Mouse (Mus musculus): Measurements from ENCODE around the gene Mapkap1. TPM values are rescaled to one million over a fixed set of nuclear protein-coding genes. Genes with fewer than 3 reads are reported as not detected.
A peak's percentile ranks its signal among the peaks of the same experiment; 100 is the strongest.

Gene Mapkap1
- 54.5 and 63.3 TPM in 2 replicates for polyA plus RNA-seq (2015; fragmentation: Nextera tagmentation; extraction: Ambion mirVana)

DNA sequence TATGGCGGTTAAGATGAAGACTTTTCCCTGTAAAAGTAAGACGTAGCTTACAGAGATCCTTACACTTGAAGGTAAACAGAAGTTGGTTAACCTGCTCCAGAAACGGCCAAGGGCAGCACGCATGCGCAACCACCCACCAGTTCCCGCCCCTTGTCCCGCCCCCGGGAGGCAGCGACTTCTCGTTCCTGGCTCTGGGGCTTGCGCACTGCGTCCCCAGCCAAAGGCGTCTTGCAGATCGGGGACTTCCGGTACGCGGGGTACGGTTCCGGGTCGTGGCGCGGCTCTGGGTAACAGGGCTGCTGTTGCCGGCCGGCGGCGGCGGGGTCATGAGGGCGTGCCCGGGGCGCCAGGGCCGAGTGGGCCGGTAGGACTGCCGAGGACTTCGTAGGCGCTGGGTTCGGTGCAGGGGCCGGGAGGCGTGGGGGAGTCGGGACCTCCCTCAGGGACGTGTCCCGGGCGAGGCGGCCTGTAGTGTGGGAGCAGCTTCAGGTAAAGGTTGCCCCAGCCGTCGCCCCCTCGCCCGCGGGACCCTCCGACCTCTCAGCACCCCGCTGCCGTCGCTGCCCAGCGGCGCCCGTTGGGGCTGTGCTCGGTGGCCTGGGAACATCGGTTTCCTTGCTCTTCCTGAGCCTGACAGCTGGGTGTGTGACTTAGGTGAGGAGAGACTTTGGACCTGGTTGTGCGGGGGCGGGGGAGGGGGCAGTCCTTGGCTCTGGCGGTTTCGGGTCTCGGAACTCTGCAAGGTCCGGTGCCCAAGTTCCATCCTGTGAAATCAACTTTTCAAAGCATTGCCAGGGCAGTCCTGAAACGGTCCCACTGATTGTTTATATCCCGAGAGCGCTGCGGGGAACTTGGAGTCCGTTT lies at the start of gene Mapkap1:
Mapkap1 (plus strand) TSS at position 171 of the 864 bp plus-strand sequence.
- Histone ChIP-seq H3K4me2 (peak within 1 kb of the TSS; percentile 84), H3K27ac (replicated peaks) (peak within 1 kb of the TSS; percentile 33), H3K4me3 (peak within 1 kb of the TSS; percentile 86), H3K27me3 (replicated peaks) (no peaks in the 10 kb centered on the region), H3K9me3 (no peaks in the 10 kb centered on the region), H3K4me1 (peaks cover 21% of the 10 kb centered on the region), H3K36me3 (no peaks in the 10 kb centered on the region), H3K9ac (peak within 1 kb of the TSS; percentile 94)
- peak; percentile 91 for ATAC-seq (ENCODE audit: extremely low read depth, insufficient number of reproducible peaks, low FRiP score, low TSS enrichment)
- WGBS: under 1% methylated on average over 68 of the region's 68 CpGs

DNA sequence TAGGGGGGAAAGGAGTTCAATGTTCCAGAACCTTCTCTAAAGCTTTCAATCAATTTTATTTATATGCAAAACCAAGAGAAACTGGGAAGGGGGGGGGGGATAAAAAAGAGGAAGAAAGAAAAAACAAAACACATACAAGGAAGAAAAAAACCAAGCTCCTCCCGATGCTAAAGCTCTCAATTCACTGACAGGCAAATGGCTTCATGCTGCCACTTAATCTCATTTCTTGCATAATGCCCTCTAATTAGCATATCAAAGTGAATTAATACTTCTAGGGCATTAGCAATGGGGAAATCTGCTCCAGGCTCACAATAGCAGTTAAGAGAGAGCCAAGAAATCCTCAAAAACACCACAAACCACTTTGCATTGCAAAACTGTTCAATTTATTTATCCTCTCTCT lies 42.9 kb upstream of the Mapkap1 start:
- 30% methylated on average over 1 of the region's 1 CpGs for WGBS

DNA sequence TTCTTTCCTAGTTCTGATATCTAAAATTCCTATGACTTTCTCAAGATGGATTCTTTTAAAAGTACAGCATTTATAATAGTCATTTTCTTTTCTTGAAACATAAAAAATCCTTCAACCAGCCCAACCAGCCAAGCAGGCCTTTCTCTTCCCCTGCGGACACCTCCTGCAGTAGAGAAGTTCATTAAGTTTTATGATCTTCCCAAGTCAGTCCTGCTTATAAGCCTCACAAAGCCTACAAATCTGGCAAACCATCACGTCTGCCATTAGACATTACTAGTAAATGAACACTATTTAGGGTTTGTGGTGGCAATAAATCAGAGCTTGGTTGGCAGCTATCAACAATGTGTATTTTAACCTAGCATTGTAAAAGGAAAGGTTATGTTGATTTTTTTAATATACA lies 39.5 kb upstream of the Mapkap1 start:
- H3K4me2 ChIP-seq: no peak overlapping the region
- no peak overlapping the region for H3K27ac ChIP-seq (replicated peaks)
- H3K9ac ChIP-seq: no peak overlapping the region
- H3K36me3 ChIP-seq: no peaks in the 10 kb centered on the region
- H3K4me3 ChIP-seq: no peak overlapping the region
- no peaks in the 10 kb centered on the region for H3K27me3 ChIP-seq (replicated peaks)
- 78% methylated on average over 2 of the region's 2 CpGs for WGBS
- ATAC-seq (ENCODE audit: extremely low read depth, insufficient number of reproducible peaks, low FRiP score, low TSS enrichment): no peak
- peaks cover 21% of the 10 kb centered on the region for H3K4me1 ChIP-seq
- H3K9me3 ChIP-seq: no peaks in the 10 kb centered on the region

More for the DNA sequence above, 42.9 kb upstream of the Mapkap1 start:
- no peaks in the 10 kb centered on the region for H3K9me3 ChIP-seq
- H3K27me3 ChIP-seq (replicated peaks): no peaks in the 10 kb centered on the region
- no peak overlapping the region for H3K9ac ChIP-seq
- H3K27ac ChIP-seq (replicated peaks): no peak overlapping the region
- H3K36me3 ChIP-seq: no peaks in the 10 kb centered on the region
- H3K4me2 ChIP-seq: no peak overlapping the region
- H3K4me1 ChIP-seq: peaks cover 28% of the 10 kb centered on the region
- ATAC-seq (ENCODE audit: extremely low read depth, insufficient number of reproducible peaks, low FRiP score, low TSS enrichment): no peak
- no peak overlapping the region for H3K4me3 ChIP-seq

DNA sequence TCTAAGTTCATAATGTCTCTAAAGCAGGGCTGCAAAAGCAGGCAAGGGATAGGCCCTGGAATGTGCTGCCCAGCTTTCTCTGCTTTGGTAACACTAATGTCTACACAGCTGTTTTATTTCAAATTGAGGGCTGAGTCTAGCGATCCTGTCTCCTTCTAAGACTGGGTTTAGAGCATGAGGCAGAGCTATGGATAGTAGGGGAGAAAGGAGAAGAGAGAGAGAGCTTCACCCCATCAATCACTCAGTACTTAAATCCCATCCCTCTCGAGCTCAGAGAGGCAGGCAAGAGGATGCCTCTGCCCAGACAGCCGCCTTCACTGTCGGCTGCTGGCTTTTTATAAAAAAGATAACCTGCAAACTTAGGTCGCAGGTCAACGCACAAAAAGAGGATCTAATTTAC lies 38.2 kb upstream of the Mapkap1 start:
- H3K4me1 ChIP-seq: peaks cover 23% of the 10 kb centered on the region
- no peaks in the 10 kb centered on the region for H3K27me3 ChIP-seq (replicated peaks)
- peak overlapping the region; percentile 30; the same call in 1 of the 2 replicates for H3K9ac ChIP-seq
- H3K9me3 ChIP-seq: no peaks in the 10 kb centered on the region
- 19% methylated on average over 6 of the region's 6 CpGs for WGBS
- H3K4me2 ChIP-seq: peak overlapping the region; percentile 58
- no peak for ATAC-seq (ENCODE audit: extremely low read depth, insufficient number of reproducible peaks, low FRiP score, low TSS enrichment)
- no peaks in the 10 kb centered on the region for H3K36me3 ChIP-seq
- peak overlapping the region; percentile 26 for H3K4me3 ChIP-seq
- H3K27ac ChIP-seq (replicated peaks): peak overlapping the region; percentile 44; the same call in 1 of the 2 replicates

DNA sequence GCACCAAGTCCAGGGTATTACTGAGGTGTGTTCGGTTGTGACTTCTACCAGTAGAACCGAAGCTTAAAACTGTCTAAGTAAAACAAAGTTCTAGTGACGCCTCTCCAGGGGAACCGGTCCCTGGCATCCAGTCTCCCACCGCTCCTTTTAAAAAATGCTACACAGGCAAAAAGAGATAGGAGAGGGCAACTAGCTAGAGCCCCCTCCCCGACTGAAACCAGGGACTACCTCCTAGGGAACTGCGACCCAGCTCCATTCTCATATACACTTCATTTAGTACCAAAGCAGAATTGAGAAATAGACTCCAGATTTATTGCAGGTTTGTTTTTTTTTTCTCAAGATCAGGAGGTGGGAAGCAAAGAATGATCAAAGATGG lies 36.2 kb upstream of the Mapkap1 start:
- ATAC-seq (ENCODE audit: extremely low read depth, insufficient number of reproducible peaks, low FRiP score, low TSS enrichment): no peak
- Histone ChIP-seq H3K27me3 (replicated peaks) (no peaks in the 10 kb centered on the region), H3K4me1 (peaks cover 29% of the 10 kb centered on the region), H3K36me3 (no peaks in the 10 kb centered on the region), H3K9ac (peak overlapping the region; percentile 99), H3K4me3 (peak overlapping the region; percentile 82), H3K4me2 (peak overlapping the region; percentile 85), H3K9me3 (no peaks in the 10 kb centered on the region), H3K27ac (replicated peaks) (peak overlapping the region; percentile 99)
- 6% methylated on average over 7 of the region's 7 CpGs for WGBS

DNA sequence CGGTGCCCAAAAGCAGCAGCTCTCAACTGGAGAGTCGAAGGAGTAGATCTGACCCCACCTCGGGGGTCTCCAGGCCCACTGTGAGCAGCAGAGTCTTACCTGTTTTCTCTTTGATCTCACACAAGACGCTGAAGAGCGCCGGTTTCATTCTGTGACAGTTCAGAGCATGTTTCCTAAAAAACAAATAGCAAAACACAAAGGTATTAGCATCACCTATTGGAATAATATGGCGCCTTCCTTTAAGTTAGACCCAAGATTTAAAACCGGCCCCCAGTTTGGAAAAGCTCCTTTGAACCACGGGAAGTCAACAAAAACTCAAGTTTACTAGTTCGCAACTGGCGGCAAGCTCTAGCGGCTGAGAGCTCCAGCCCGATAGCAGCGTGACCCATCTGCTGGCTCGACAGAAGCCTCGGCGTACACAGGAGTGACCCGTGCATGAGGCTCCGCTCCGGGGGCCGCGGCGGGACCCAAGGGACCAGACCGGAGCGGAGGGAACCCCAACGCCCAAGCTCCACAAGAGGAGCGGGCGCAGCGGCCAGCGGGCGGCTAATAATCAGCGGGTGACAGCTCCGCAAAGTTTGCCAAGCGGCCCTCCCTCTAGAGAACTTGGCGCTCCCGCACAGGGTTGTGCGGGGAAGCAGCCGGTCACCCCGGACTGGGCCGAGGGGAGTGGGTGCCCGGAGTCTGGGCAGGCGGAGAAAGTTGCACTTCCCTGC lies 35.7 kb upstream of the Mapkap1 start:
- H3K4me2 ChIP-seq: peak overlapping the region; percentile 85
- no peaks in the 10 kb centered on the region for H3K36me3 ChIP-seq
- peak overlapping the region; percentile 99 for H3K27ac ChIP-seq (replicated peaks)
- WGBS: under 1% methylated on average over 42 of the region's 42 CpGs
- H3K4me3 ChIP-seq: peak overlapping the region; percentile 82
- ATAC-seq (ENCODE audit: extremely low read depth, insufficient number of reproducible peaks, low FRiP score, low TSS enrichment): no peak
- no peaks in the 10 kb centered on the region for H3K27me3 ChIP-seq (replicated peaks)
- no peaks in the 10 kb centered on the region for H3K9me3 ChIP-seq
- peak overlapping the region; percentile 99 for H3K9ac ChIP-seq
- peaks cover 29% of the 10 kb centered on the region for H3K4me1 ChIP-seq

DNA sequence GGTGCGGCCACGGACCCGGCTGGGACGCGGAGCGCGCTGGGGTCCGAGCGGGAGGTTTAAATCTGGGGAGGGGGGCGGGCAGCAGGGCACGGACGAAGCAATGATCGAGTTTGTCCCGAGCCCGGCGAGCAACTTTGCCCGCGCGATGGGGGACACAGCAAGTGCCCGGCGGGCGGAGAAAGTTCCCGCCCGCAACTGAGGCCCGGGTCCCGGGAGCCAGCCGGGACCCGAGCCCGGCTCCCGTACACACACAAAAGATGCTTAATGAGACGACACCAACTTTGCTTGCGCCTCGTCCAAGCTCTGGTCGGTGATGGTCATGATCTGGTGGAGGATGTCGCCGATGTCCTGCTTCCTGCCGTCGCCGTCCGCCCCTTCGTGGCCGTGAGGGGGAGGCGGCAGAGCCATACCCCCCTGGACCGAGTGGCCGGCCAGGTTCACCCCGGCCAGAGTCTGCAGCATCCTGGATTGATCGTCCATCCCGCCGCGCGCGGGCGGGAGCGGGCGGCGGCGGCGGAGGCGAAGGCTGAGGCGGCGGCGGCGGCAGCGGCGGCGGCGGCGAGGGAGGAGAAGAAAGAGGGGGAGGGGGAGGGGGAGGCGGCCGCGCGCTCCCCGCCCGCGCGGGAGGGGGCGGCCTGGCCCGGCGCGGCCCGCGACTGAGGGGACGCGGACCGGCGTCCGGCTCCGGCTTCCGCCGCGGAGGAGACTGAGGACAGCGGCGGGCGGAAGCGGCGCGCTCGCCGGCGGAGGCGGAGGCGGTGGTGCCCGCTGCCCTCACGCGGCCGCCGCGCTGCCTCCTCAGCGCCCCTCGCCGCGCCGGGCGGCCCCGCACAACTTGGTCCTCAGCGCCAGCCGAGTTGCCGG lies 34.9 kb upstream of the Mapkap1 start:
- peak overlapping the region; percentile 99 for H3K9ac ChIP-seq
- H3K4me3 ChIP-seq: peak overlapping the region; percentile 82
- H3K4me1 ChIP-seq: peaks cover 29% of the 10 kb centered on the region
- H3K27me3 ChIP-seq (replicated peaks): no peaks in the 10 kb centered on the region
- H3K4me2 ChIP-seq: peak overlapping the region; percentile 85
- no peaks in the 10 kb centered on the region for H3K9me3 ChIP-seq
- under 1% methylated on average over 92 of the region's 118 CpGs for WGBS
- peak; percentile 48 for ATAC-seq (ENCODE audit: extremely low read depth, insufficient number of reproducible peaks, low FRiP score, low TSS enrichment)
- no peaks in the 10 kb centered on the region for H3K36me3 ChIP-seq
- H3K27ac ChIP-seq (replicated peaks): peak overlapping the region; percentile 99

DNA sequence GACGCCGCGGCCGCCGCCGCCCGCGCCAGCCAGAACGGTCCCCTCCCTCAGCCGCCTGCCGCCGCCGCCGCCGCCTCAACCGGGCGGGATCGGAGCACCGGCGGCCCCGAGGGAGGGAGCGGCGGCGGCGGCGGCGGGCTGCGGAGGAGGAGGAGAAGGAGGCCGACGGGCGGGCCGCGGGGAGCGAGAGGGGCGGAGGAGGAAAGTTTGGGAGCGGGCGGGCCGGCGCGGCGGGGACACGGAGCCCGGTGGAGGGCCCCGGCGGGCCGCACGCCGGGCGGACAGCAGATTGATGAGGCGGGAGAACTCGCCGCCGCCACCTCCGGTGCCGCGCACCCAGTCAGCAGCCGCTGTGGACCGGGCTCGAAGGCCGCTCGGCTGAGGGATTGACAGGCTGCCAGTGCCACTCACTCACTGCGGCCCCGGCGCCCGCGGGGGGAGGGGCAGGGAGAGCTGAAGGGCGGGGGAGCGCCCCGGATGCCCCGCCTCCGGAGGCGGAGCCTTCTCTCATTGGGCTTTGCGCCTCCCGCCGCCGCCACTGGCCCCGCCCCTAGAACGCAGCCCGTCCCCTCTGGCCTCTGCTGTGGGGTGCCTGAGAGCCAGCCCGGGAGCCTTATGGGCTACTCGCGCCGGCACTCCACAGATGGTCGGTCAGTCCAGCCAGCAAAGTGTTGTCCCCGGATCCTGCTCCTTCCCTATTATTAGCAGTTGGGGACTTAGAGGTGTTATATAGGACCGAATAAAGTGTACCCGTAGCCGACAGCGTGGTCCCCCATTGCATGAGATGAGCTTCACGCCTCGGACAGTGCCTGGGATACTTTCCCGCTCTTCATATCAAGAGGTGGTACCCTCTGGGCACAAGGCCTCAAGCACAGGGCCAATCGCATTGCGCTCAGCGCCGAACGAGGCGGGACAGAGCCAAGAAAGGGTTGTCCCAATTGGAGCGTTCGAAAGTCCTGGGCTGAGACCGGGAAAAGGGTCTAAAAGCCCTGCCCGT lies 34.0 kb upstream of the Mapkap1 start, which contains the start of gene Pbx3:
Pbx3 (minus strand) TSS at position 838 of the 997 bp plus-strand sequence.
- peak within 1 kb of the TSS; percentile 99 for H3K27ac ChIP-seq (replicated peaks)
- ATAC-seq (ENCODE audit: extremely low read depth, insufficient number of reproducible peaks, low FRiP score, low TSS enrichment): peak; percentile 92
- under 1% methylated on average over 71 of the region's 102 CpGs for WGBS

DNA sequence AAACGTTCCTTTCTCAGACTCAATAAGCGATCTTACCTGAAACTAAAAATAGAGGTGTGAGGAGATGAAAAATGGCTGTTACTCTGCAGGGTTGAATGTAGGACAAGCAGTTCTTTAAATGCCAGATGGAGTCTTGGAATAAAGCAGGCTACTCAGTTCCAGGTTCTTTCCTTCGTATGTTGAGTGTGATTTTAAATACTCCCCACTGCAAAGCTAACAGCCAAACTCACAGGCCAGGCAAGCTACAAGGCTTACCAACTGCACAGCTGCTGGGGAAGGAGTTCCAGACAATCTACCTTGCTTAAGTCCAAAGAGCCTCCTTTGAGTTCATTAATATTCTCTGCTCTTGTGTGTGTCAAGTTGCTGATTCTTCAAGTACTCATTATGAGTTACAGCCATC lies 32.7 kb upstream of the Mapkap1 start:
- Histone ChIP-seq H3K36me3 (no peaks in the 10 kb centered on the region), H3K4me2 (peak overlapping the region; percentile 85), H3K9me3 (no peaks in the 10 kb centered on the region), H3K27ac (replicated peaks) (no peak overlapping the region), H3K27me3 (replicated peaks) (no peaks in the 10 kb centered on the region), H3K9ac (peak overlapping the region; percentile 70), H3K4me3 (peak overlapping the region; percentile 82), H3K4me1 (peaks cover 20% of the 10 kb centered on the region)
- WGBS: 39% methylated on average over 3 of the region's 3 CpGs
- no peak for ATAC-seq (ENCODE audit: extremely low read depth, insufficient number of reproducible peaks, low FRiP score, low TSS enrichment)

More for the DNA sequence above, 34.0 kb upstream of the Mapkap1 start, which contains the start of gene Pbx3:
- Histone ChIP-seq H3K4me3 (peak within 1 kb of the TSS; percentile 82), H3K4me2 (peak within 1 kb of the TSS; percentile 85), H3K4me1 (peaks cover 29% of the 10 kb centered on the region), H3K9ac (peak within 1 kb of the TSS; percentile 99), H3K9me3 (no peaks in the 10 kb centered on the region), H3K36me3 (no peaks in the 10 kb centered on the region), H3K27me3 (replicated peaks) (no peaks in the 10 kb centered on the region)

DNA sequence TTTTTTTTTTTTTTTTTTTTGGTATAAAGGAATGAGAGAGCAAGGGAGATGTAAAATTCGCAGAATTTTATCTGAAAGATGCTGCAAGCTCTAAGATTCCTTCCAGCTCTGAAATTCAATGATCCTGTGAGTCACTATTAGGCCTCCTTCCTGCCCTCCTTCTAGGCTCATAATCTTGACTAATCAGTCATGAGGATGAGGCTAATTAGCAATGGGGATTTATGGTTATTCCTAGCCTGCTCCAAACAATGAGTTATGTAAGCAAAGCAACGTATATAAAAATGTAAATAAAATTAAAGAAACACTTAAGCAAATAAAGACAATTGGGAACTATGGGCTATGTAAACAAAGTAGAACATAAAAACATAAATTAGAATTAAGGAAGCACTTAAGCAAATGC lies 32.2 kb upstream of the Mapkap1 start:
- no peak for ATAC-seq (ENCODE audit: extremely low read depth, insufficient number of reproducible peaks, low FRiP score, low TSS enrichment)
- 80% methylated on average over 2 of the region's 2 CpGs for WGBS
- Histone ChIP-seq H3K36me3 (no peaks in the 10 kb centered on the region), H3K27me3 (replicated peaks) (no peaks in the 10 kb centered on the region), H3K9ac (no peak overlapping the region), H3K9me3 (no peaks in the 10 kb centered on the region), H3K4me1 (peaks cover 17% of the 10 kb centered on the region), H3K4me2 (no peak overlapping the region), H3K4me3 (no peak overlapping the region), H3K27ac (replicated peaks) (no peak overlapping the region)

Data from heart, embryonic 13.5 days (tissue).